Mouse (Mus musculus): ENCODE results near the gene Sema3e. TPM values are rescaled to one million over a fixed set of nuclear protein-coding genes. Genes with fewer than 3 reads are reported as not detected.
A peak's percentile ranks its signal among the peaks of the same experiment; 100 is the strongest.

The Sema3e gene
- 0.35 and 0.47 TPM in 2 replicates for polyA plus RNA-seq (2012; rRNA removed)

GRCm38 (mm10) chr5:14025205-14026124 is at the start of gene Sema3e:
TSS of gene Sema3e (plus strand) at chr5:14025276.
- Histone ChIP-seq H3K36me3 (ENCODE audit: control insufficient read depth, insufficient read depth, low read length) (no peaks in the 10 kb centered on the region), H3K4me1 (ENCODE audit: control insufficient read depth, insufficient read depth, low read length) (peaks cover 7% of the 10 kb centered on the region), H3K27ac (ENCODE audit: control insufficient read depth, insufficient read depth, low read depth, low read length) (no peak within 1 kb of the TSS), H3K4me3 (ENCODE audit: control insufficient read depth, low read depth, low read length) (peak within 1 kb of the TSS; percentile 47), H3K27me3 (ENCODE audit: control insufficient read depth, insufficient read depth, low read length) (no peaks in the 10 kb centered on the region; the same call in 1 of the 2 replicates)
- TF ChIP-seq POLR2A (IDR thresholded peaks at IDR 0.05; ENCODE audit: control insufficient read depth, low read depth, low read length) (no peak), CTCF (IDR thresholded peaks at IDR 0.05; ENCODE audit: control insufficient read depth, insufficient read depth, insufficient replicate concordance, low read depth, low read length) (no peak)

- Histone ChIP-seq H3K36me3 (ENCODE audit: control insufficient read depth, insufficient read depth, low read length) (no peaks in the 10 kb centered on the region), H3K27me3 (ENCODE audit: control insufficient read depth, insufficient read depth, low read length) (no peaks in the 10 kb centered on the region), H3K27ac (ENCODE audit: control insufficient read depth, insufficient read depth, low read depth, low read length) (no peak overlapping the region), H3K4me1 (ENCODE audit: control insufficient read depth, insufficient read depth, low read length) (no peaks in the 10 kb centered on the region), H3K4me3 (ENCODE audit: control insufficient read depth, low read depth, low read length) (no peak overlapping the region)
- no peak for TF ChIP-seq POLR2A (IDR thresholded peaks at IDR 0.05; ENCODE audit: control insufficient read depth, low read depth, low read length)
- no peak for TF ChIP-seq CTCF (IDR thresholded peaks at IDR 0.05; ENCODE audit: control insufficient read depth, insufficient read depth, insufficient replicate concordance, low read depth, low read length)
These were observed 47.5 kb upstream of the Sema3e start for GRCm38 (mm10) chr5:13977576-13977975.

- no peaks in the 10 kb centered on the region for H3K27me3 ChIP-seq (ENCODE audit: control insufficient read depth, insufficient read depth, low read length)
- no peaks in the 10 kb centered on the region for H3K36me3 ChIP-seq (ENCODE audit: control insufficient read depth, insufficient read depth, low read length)
- H3K4me1 ChIP-seq (ENCODE audit: control insufficient read depth, insufficient read depth, low read length): no peaks in the 10 kb centered on the region
- no peak for TF ChIP-seq CTCF (IDR thresholded peaks at IDR 0.05; ENCODE audit: control insufficient read depth, insufficient read depth, insufficient replicate concordance, low read depth, low read length)
- TF ChIP-seq POLR2A (IDR thresholded peaks at IDR 0.05; ENCODE audit: control insufficient read depth, low read depth, low read length): no peak
- H3K4me3 ChIP-seq (ENCODE audit: control insufficient read depth, low read depth, low read length): no peak overlapping the region
- H3K27ac ChIP-seq (ENCODE audit: control insufficient read depth, insufficient read depth, low read depth, low read length): no peak overlapping the region
These were observed 45.9 kb upstream of the Sema3e start for GRCm38 (mm10) chr5:13979156-13979555.

GRCm38 (mm10) chr5:13982417-13983054 is 42.5 kb upstream of the Sema3e start:
- Histone ChIP-seq H3K27me3 (ENCODE audit: control insufficient read depth, insufficient read depth, low read length) (no peaks in the 10 kb centered on the region), H3K27ac (ENCODE audit: control insufficient read depth, insufficient read depth, low read depth, low read length) (no peak overlapping the region), H3K36me3 (ENCODE audit: control insufficient read depth, insufficient read depth, low read length) (no peaks in the 10 kb centered on the region), H3K4me1 (ENCODE audit: control insufficient read depth, insufficient read depth, low read length) (no peaks in the 10 kb centered on the region), H3K4me3 (ENCODE audit: control insufficient read depth, low read depth, low read length) (no peak overlapping the region)
- TF ChIP-seq POLR2A (IDR thresholded peaks at IDR 0.05; ENCODE audit: control insufficient read depth, low read depth, low read length) (no peak), CTCF (IDR thresholded peaks at IDR 0.05; ENCODE audit: control insufficient read depth, insufficient read depth, insufficient replicate concordance, low read depth, low read length) (no peak)

- H3K27ac ChIP-seq (ENCODE audit: control insufficient read depth, insufficient read depth, low read depth, low read length): no peak overlapping the region
- no peaks in the 10 kb centered on the region for H3K4me1 ChIP-seq (ENCODE audit: control insufficient read depth, insufficient read depth, low read length)
- no peaks in the 10 kb centered on the region for H3K27me3 ChIP-seq (ENCODE audit: control insufficient read depth, insufficient read depth, low read length)
- no peaks in the 10 kb centered on the region for H3K36me3 ChIP-seq (ENCODE audit: control insufficient read depth, insufficient read depth, low read length)
- H3K4me3 ChIP-seq (ENCODE audit: control insufficient read depth, low read depth, low read length): no peak overlapping the region
- no peak for TF ChIP-seq POLR2A (IDR thresholded peaks at IDR 0.05; ENCODE audit: control insufficient read depth, low read depth, low read length)
These were observed 41.5 kb upstream of the Sema3e start for GRCm38 (mm10) chr5:13983608-13984007.

GRCm38 (mm10) chr5:13985669-13986068 is 39.4 kb upstream of the Sema3e start:
- no peak overlapping the region for H3K27ac ChIP-seq (ENCODE audit: control insufficient read depth, insufficient read depth, low read depth, low read length)
- TF ChIP-seq POLR2A (IDR thresholded peaks at IDR 0.05; ENCODE audit: control insufficient read depth, low read depth, low read length) (no peak), CTCF (IDR thresholded peaks at IDR 0.05; ENCODE audit: control insufficient read depth, insufficient read depth, insufficient replicate concordance, low read depth, low read length) (no peak)
- H3K4me1 ChIP-seq (ENCODE audit: control insufficient read depth, insufficient read depth, low read length): no peaks in the 10 kb centered on the region
- no peak overlapping the region for H3K4me3 ChIP-seq (ENCODE audit: control insufficient read depth, low read depth, low read length)
- H3K36me3 ChIP-seq (ENCODE audit: control insufficient read depth, insufficient read depth, low read length): no peaks in the 10 kb centered on the region
- H3K27me3 ChIP-seq (ENCODE audit: control insufficient read depth, insufficient read depth, low read length): no peaks in the 10 kb centered on the region

- H3K4me1 ChIP-seq (ENCODE audit: control insufficient read depth, insufficient read depth, low read length): no peaks in the 10 kb centered on the region
- no peaks in the 10 kb centered on the region for H3K36me3 ChIP-seq (ENCODE audit: control insufficient read depth, insufficient read depth, low read length)
- H3K4me3 ChIP-seq (ENCODE audit: control insufficient read depth, low read depth, low read length): no peak overlapping the region
- H3K27me3 ChIP-seq (ENCODE audit: control insufficient read depth, insufficient read depth, low read length): no peaks in the 10 kb centered on the region
- TF ChIP-seq CTCF (IDR thresholded peaks at IDR 0.05; ENCODE audit: control insufficient read depth, insufficient read depth, insufficient replicate concordance, low read depth, low read length) (no peak), POLR2A (IDR thresholded peaks at IDR 0.05; ENCODE audit: control insufficient read depth, low read depth, low read length) (no peak)
- H3K27ac ChIP-seq (ENCODE audit: control insufficient read depth, insufficient read depth, low read depth, low read length): no peak overlapping the region
These were observed 38.0 kb upstream of the Sema3e start for GRCm38 (mm10) chr5:13987123-13987522.

All from testis, adult 2 months (tissue).